In the genomic region with DNA sequence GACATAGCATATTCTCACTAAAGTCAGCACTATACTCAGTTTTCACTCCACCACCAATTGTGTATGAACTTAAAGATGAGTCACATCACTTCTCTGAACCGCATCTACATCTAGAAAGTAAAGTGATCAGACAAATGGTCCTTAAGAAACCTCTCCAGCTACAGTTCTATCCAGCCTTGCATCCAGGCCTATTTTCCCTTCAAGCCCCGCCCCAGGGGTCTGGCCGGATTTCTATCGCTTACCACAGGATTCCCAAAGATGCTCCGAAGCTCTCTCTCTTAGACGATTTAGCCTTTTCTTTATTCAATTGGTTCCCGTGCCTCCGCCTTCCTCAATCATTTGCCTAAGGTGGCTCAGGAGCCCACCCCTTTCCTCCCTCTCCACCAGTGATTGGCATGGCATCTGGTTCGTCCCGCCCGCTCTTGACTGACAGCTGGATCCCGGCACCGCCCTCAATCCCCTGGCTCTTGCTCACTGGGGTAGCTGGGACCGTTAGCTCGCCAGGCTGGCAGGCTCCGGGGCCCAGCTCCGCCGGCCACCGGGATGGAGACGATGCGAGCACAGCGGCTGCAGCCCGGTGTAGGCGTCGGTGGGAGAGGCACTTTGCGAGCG, we compare ENCODE assay signal across 8 mouse cellular contexts. TPM values are rescaled to one million over a fixed set of nuclear protein-coding genes. Genes with fewer than 3 reads are reported as not detected.
DNase-seq lines count a peak whose midpoint lies in the region; ATAC-seq and TF ChIP-seq lines count a peak whose summit lies in the region.

TSS of gene Lix1l (plus strand) at position 511 of the 612 bp plus-strand sequence.

- H3K79me3 ChIP-seq in C2C12 (ENCODE audit: low read depth), result peaks cover 25% of the 10 kb centered on the region

- peak; percentile 95 for ATAC-seq in kidney, embryonic 14.5 days (ENCODE audit: low FRiP score, low TSS enrichment)
- peak; percentile 91 for ATAC-seq in monocyte, adult 5-6 weeks (replicated peaks; ENCODE audit: insufficient number of reproducible peaks, low FRiP score, low TSS enrichment, poor library complexity, severe bottlenecking)

- H3K27ac ChIP-seq in bone marrow macrophage, adult 2 months (ENCODE audit: insufficient read depth, low read depth, low read length), result peak within 1 kb of the TSS; percentile 30
- H3K27ac ChIP-seq in embryonic fibroblast, embryonic 13.5 days (ENCODE audit: insufficient read depth, low read length), result peak within 1 kb of the TSS; percentile 90
- H3K27ac ChIP-seq in heart, embryonic 10.5 days, result peak within 1 kb of the TSS; percentile 98
- H3K27ac ChIP-seq in kidney, embryonic 14.5 days (ENCODE audit: low read depth, low read length), result peak within 1 kb of the TSS; percentile 88; the same call in 1 of the 2 replicates
- H3K27ac ChIP-seq in liver, adult 2 months (replicated peaks; ENCODE audit: insufficient read depth, low read depth, low read length), result peak within 1 kb of the TSS; percentile 33

- H3K9me3 ChIP-seq in heart, embryonic 10.5 days, result no peaks in the 10 kb centered on the region
- no peaks in the 10 kb centered on the region for H3K9me3 ChIP-seq in kidney, embryonic 14.5 days (ENCODE audit: control insufficient read depth, low read length)

- no peaks in the 10 kb centered on the region for H3K27me3 ChIP-seq in C2C12 (ENCODE audit: control insufficient read depth, insufficient read depth, insufficient read length)
- H3K27me3 ChIP-seq in heart, embryonic 10.5 days (ENCODE audit: insufficient read depth, poor library complexity, severe bottlenecking), result peaks cover 17% of the 10 kb centered on the region
- peaks cover 28% of the 10 kb centered on the region for H3K27me3 ChIP-seq in kidney, embryonic 14.5 days (ENCODE audit: control insufficient read depth, insufficient read depth, low read length)
- no peaks in the 10 kb centered on the region; the same call in 1 of the 2 replicates for H3K27me3 ChIP-seq in liver, adult 2 months (ENCODE audit: control insufficient read depth, insufficient read depth, low read length)

- H3K79me2 ChIP-seq in C2C12 (ENCODE audit: control insufficient read depth, insufficient read depth), result peaks cover 43% of the 10 kb centered on the region
- no peaks in the 10 kb centered on the region for H3K79me2 ChIP-seq in liver, adult 2 months (ENCODE audit: control insufficient read depth, insufficient read depth, low read length)

- peak within 1 kb of the TSS; percentile 83 for H3ac ChIP-seq in C2C12 (ENCODE audit: control insufficient read depth, insufficient read length, low read depth)

- peak within 1 kb of the TSS; percentile 44 for H3K4me3 ChIP-seq in C2C12 (ENCODE audit: insufficient read depth, poor library complexity, severe bottlenecking)
- H3K4me3 ChIP-seq in bone marrow macrophage, adult 2 months (ENCODE audit: insufficient read depth, low read length), result peak within 1 kb of the TSS; percentile 63
- peak within 1 kb of the TSS; percentile 51 for H3K4me3 ChIP-seq in embryonic fibroblast, embryonic 13.5 days (ENCODE audit: insufficient read depth, low read length)
- H3K4me3 ChIP-seq in heart, embryonic 10.5 days, result peak within 1 kb of the TSS; percentile 92
- peak within 1 kb of the TSS; percentile 65 for H3K4me3 ChIP-seq in kidney, embryonic 14.5 days (ENCODE audit: low read length)
- H3K4me3 ChIP-seq in liver, adult 2 months (ENCODE audit: insufficient read depth, low read depth, low read length), result peak within 1 kb of the TSS; percentile 85

- peak within 1 kb of the TSS; percentile 81 for H3K9ac ChIP-seq in kidney, embryonic 14.5 days (ENCODE audit: low read depth, low read length)
- peak within 1 kb of the TSS; percentile 70 for H3K9ac ChIP-seq in liver, adult 2 months (ENCODE audit: low read depth, low read length)

- WGBS in heart, embryonic 10.5 days, result 1% methylated on average over 27 of the region's 27 CpGs
- under 1% methylated on average over 27 of the region's 27 CpGs for WGBS in kidney, embryonic 14.5 days
- 1% methylated on average over 27 of the region's 27 CpGs for WGBS in liver, adult 2 months

- peak within 1 kb of the TSS; percentile 86 for H3K4me2 ChIP-seq in kidney, embryonic 14.5 days (replicated peaks; ENCODE audit: low read depth, low read length)

- peaks cover 10% of the 10 kb centered on the region for H3K36me3 ChIP-seq in C2C12 (ENCODE audit: control insufficient read depth, insufficient read depth)
- H3K36me3 ChIP-seq in heart, embryonic 10.5 days, result peaks cover 7% of the 10 kb centered on the region
- H3K36me3 ChIP-seq in kidney, embryonic 14.5 days (ENCODE audit: control insufficient read depth, insufficient read depth, low read length), result no peaks in the 10 kb centered on the region
- H3K36me3 ChIP-seq in liver, adult 2 months (ENCODE audit: control insufficient read depth, insufficient read depth, low read length), result no peaks in the 10 kb centered on the region

- TF ChIP-seq POLR2A in bone marrow macrophage, adult 2 months (IDR thresholded peaks at IDR 0.05; ENCODE audit: borderline replicate concordance, low read depth, low read length), result no peak
- peak; percentile 75 for TF ChIP-seq POLR2A in embryonic fibroblast, embryonic 13.5 days (IDR thresholded peaks at IDR 0.05; ENCODE audit: low read depth, low read length)
- TF ChIP-seq POLR2A in liver, adult 2 months (IDR thresholded peaks at IDR 0.05; ENCODE audit: extremely low read depth, insufficient read depth, low read length), result 0 out of 2 replicates have a peak, but pooled peaks have one; percentile 27

- DNase-seq in heart, embryonic 10.5 days (ENCODE audit: low spot score), result peak; percentile 98
- DNase-seq in liver, adult 2 months (ENCODE audit: extremely low read depth, low read depth, low spot score), result peak; percentile 79
- peak; percentile 85 to 87 for DNase-seq in spleen, postnatal 36 days (ENCODE audit: low spot score in 2 of 2)

- no peak for TF ChIP-seq CTCF in C2C12 (IDR thresholded peaks at IDR 0.05; ENCODE audit: control insufficient read depth, insufficient read depth, insufficient read length)
- no peak for TF ChIP-seq CTCF in bone marrow macrophage, adult 2 months (IDR thresholded peaks at IDR 0.05; ENCODE audit: low read depth, low read length)
- TF ChIP-seq CTCF in embryonic fibroblast, embryonic 13.5 days (IDR thresholded peaks at IDR 0.05; ENCODE audit: borderline replicate concordance, insufficient read depth, low read length), result no peak
- no peak for TF ChIP-seq CTCF in liver, adult 2 months (IDR thresholded peaks at IDR 0.05; ENCODE audit: low read depth, low read length)

- H3K4me1 ChIP-seq in bone marrow macrophage, adult 2 months (ENCODE audit: control insufficient read depth, insufficient read depth, low read length), result peaks cover 17% of the 10 kb centered on the region
- peaks cover 14% of the 10 kb centered on the region for H3K4me1 ChIP-seq in embryonic fibroblast, embryonic 13.5 days (ENCODE audit: control insufficient read depth, insufficient read depth, low read length)
- H3K4me1 ChIP-seq in heart, embryonic 10.5 days, result peaks cover 52% of the 10 kb centered on the region
- H3K4me1 ChIP-seq in kidney, embryonic 14.5 days (ENCODE audit: control insufficient read depth, insufficient read depth, low read length), result peaks cover 35% of the 10 kb centered on the region
- H3K4me1 ChIP-seq in liver, adult 2 months (ENCODE audit: control insufficient read depth, insufficient read depth, low read length), result no peaks in the 10 kb centered on the region

TF ChIP-seq in C2C12, 6 proteins besides CTCF, POLR2A, EP300 and RAD21:
- TF ChIP-seq CEBPB (IDR thresholded peaks at IDR 0.05; ENCODE audit: low read depth), result no peak
- TF ChIP-seq USF1 (IDR thresholded peaks at IDR 0.05; ENCODE audit: low read depth), result no peak
- no peak for TF ChIP-seq MYOG (IDR thresholded peaks at IDR 0.05; ENCODE audit: control insufficient read depth, extremely low read depth, insufficient read length)
- TF ChIP-seq FOSL1 (IDR thresholded peaks at IDR 0.05; ENCODE audit: insufficient read depth, low read length, poor library complexity, severe bottlenecking), result no peak
- no peak for TF ChIP-seq MAX (IDR thresholded peaks at IDR 0.05)
- no peak for TF ChIP-seq MYOD1 (IDR thresholded peaks at IDR 0.05; ENCODE audit: control insufficient read depth, insufficient read length, low read depth)

RNA-seq across cellular contexts. Expression of gene Lix1l, which starts in this region (rescaled TPM):
- polyA plus RNA-seq in C2C12 (2012; fragmentation: generic; extraction: Trizol), result 24.2 TPM
- polyA plus RNA-seq in bone marrow macrophage, adult 2 months (2012; ENCODE audit: insufficient read depth, insufficient read length, missing spikeins), result 21.8 and 23.4 TPM in 2 replicates
- polyA plus RNA-seq in embryonic fibroblast, embryonic 13.5 days (2011; ENCODE audit: insufficient read length, low read depth, missing spikeins), result 109 and 123 TPM in 2 replicates
- polyA plus RNA-seq in heart, embryonic 10.5 days (2016; fragmentation: Nextera tagmentation; extraction: Ambion mirVana), result 4.7 and 4.8 TPM in 2 replicates
- polyA plus RNA-seq in kidney, embryonic 14.5 days (2014; fragmentation: Nextera tagmentation; extraction: Ambion mirVana), result 5.8 and 7.0 TPM in 2 replicates
- total RNA-seq in liver, adult 2 months (2014; rRNA removed), result 3.0 and 3.1 TPM in 2 replicates
- polyA plus RNA-seq in liver, adult 2 months (2012; rRNA removed), result 2.5 and 3.3 TPM in 2 replicates
- total RNA-seq in monocyte, adult 5-6 weeks (2017), result 0.68 to 0.95 TPM in 2 of 3 replicates, not detected in the other

Comparison
In these comparisons a context has a peak if more than half of its experiments do, and no peak if none do; other contexts are left out.
1. Peak in every context shown above with its lines: DNase-seq, ATAC-seq, H3K4me3 ChIP-seq and H3K27ac ChIP-seq.
2. Peak in ATAC-seq in monocyte, adult 5-6 weeks; RNA of the gene not detected or under 1 TPM.
3. H3K27ac ChIP-seq: peak in every context shown above with its lines; median percentile 98 in heart, embryonic 10.5 days; 90 in embryonic fibroblast, embryonic 13.5 days; 88 in kidney, embryonic 14.5 days; 33 in liver, adult 2 months; 30 in bone marrow macrophage, adult 2 months.